Mouse (Mus musculus) cerebellum, adult 2 months (tissue): ENCODE results near the gene Mapre1.

Experiments
- CTCF ChIP-seq: fragments of 200-500 bp; IDR thresholded peaks from 2 replicates; pipeline ENCODE4 v1.5.1; 2011; ENCODE audit warnings: low read depth, mild to moderate bottlenecking, control low read depth, low read length, moderate library complexity, borderline replicate concordance; ENCODE audit not compliant: insufficient read depth
- POLR2A ChIP-seq: fragments of 200-500 bp; IDR thresholded peaks from 2 replicates; pipeline ENCODE4 v1.6.1; 2011; ENCODE audit warnings: low read length, control low read depth, borderline replicate concordance; ENCODE audit not compliant: insufficient read depth

- TF ChIP-seq POLR2A (no peak), CTCF (no peak)
Observed at GRCm38 (mm10) chr2:153808841-153809240, 67.8 kb downstream of the Mapre1 start.
